Mouse (Mus musculus) MN1 (cell line): ENCODE data around the gene Akap7.

ENCODE experiments used
- DNase-seq: peaks from one replicate; pipeline ENCODE4 v3.0.0-alpha.2; 2016; ENCODE audit warnings: low spot score

The Akap7 gene

DNA sequence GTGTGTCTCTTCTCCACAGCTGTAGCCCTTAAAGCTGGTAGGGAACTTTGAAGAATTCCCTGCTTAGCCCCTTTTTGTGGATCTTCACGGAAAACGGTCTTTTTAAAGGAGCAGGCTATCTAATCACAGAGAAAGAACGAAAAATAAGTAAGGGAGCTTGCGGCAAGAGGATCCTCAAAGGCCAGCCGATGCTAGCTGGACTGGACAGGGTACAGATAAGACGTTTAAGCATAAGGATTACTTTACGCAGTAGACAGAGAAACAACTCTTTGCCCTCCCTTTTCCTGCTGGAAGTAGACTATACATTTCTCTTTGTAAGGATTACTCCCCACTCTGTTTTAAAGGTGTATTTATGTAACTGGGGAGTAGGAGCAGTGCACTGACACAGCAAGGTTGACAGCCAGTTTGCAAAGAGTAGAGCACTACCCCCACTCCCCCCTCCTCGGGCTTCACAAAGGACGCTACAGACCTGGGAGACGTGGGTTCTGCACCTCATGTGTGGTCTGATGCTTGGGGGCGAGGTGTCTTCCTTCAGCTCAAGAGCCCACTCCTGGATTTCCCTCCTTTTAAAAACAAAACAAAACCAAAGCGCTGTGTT lies 9.9 kb downstream of the Akap7 start:
- DNase-seq, result peak; percentile 40

DNA sequence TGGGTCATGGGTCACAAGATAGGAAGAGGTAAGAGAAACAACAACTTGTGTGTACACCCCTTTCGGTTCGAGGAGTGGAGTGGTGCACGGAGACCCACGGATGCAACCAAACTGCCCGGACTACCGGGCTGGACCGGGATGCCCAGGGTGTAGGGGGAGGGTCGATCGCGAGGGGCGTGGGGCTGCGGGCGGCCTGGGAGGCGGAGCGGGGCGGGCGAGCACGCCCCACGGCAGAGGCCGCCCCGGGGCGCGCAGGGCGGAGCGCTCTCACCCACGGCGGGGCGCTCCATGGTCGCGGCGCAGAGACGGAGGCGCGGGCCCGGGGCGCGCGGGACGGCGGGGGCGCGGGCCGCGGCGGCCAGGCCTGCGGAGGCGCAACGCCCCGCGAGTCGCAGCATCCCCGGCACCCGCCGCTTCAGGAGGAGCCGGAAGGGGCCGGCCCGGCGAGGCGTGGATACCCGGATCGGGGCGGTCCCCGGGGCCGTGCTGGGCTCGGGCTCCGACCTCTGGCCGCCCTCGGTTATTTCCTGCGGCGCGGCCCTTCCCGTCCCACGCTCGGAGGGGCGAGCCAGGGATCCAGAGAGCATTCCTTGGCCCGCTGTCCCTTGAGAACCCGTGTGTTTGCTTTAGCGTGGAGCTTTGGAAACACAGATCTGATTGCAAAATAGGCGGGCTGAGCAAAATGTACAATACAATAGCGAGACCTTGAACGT lies 10.9 kb downstream of the Akap7 start:
- peak; percentile 96 for DNase-seq

DNA sequence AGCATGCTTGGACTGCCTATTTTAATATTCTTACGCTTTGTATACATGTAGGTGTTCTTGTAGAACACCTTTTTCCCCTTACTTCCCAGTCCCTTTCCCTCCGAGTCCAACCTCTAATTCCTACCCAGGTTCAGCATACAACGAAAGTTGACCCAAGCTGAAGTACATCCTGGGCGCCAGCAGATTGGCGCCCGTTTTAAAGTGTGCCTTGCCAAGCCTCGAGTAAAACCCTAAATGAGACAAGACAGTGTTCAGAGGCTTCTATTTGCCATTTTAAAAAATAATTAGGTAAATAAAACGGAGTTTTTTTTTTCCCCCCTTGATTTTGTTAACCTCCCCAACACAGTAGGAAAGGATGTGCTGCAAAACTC lies 11.4 kb downstream of the Akap7 start:
- DNase-seq, result no peak

DNA sequence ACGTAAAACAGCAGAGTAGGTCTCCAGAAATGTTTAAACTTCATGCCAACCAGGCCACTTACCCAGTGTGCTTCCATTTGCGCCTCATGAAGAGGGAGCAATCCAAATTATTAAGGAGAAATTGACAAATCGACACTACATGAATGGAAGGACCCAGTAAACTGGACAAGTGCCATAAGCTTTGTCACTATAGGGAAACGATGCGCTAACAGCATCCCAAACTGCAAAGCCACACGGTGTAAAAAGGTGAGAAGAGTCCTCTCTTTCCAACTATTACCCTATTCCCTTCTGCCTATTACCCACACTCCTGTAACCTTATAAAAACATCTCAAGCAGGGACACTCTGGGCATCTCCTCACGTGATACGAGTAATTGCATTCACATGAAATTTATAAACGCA lies 11.8 kb downstream of the Akap7 start:
- DNase-seq, result peak; percentile 21

DNA sequence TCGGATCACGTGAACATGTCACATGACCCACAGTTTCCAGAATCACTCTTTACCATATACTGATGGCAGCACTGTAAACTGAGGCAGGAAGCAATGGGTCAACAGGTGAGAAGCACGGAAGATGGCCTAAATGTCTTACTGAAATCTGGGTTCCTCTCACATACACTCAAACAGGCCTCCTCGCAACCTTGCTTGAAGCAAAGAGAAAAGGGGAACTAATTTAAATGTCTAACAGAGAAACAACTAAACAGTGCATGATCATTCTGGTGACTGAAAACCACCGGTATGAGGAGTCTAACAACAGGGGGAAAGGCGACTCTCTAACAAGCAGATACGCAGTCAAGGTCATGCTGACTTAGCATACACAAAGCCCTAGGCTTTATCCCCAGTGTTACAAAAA lies 12.7 kb downstream of the Akap7 start:
- no peak for DNase-seq

DNA sequence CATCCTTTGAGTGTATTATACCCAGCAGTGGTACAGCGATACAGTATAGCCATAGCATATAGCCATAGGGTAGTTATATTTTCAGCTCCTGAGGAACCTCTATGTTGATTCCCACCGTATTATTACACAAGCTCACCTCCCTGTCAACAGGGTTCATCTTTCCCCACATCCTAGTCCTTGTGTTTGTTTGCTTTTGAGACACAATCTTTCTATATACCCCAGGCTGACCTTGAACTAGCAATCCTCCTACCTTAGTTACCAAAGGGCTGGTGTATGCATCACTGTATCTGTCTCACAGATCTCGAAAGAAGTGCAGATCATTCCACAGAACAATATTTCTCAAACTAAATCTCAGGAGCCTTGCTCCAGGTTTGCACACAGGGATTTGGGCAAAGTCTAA lies 13.9 kb downstream of the Akap7 start:
- no peak for DNase-seq

DNA sequence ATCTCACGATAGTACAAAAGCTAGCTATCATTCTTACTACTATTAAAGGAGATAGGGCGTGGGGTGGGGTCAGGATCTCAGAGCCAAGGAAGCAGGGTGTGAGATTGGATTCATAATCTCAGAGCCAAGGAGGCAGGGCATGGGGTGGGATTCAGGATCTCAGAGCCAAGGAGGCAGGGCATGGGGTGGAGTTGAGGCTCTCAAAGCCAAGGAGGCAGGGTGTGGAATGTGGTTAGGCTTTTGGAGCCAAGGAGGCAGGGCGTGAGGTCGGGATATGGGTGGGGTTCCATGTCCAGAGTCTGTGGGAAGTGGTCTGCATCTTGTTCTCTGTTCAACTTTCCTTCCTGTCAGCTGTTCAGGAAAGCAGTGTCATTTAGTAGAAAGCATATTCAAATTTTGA lies 16.6 kb downstream of the Akap7 start:
- no peak for DNase-seq

DNA sequence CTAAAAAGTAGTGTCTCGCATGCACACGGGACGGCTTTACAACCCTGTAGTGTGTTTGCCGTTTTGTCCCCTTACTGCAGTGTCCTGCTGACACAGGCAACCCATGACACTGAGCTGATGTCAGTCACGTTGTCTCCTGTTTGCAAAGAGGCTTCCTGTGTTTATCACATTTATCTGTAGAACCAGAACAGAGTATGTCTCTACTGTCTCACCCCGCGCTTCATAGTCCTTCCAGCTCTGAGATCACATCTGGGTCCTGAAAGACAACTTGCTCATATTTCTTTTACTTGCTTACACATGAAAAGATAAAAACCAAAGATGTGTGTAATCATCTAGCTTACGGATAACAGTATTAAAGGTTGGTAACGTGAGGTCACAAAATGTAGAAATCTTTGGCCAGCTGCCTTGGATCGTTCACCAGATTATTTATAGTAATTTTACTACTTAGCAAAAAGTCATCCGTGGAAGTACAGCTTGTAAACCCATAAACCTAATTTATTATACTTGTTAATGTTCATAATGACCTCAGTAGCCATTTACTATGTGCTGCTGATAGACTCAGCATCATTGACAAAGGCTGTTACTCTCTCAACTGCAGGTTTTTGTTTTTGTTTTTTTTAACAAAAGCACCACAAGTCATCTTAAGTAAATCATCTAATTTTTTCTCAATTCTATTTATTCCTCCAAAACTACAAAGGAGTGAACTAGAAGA lies 22.4 kb downstream of the Akap7 start:
- DNase-seq, result no peak

DNA sequence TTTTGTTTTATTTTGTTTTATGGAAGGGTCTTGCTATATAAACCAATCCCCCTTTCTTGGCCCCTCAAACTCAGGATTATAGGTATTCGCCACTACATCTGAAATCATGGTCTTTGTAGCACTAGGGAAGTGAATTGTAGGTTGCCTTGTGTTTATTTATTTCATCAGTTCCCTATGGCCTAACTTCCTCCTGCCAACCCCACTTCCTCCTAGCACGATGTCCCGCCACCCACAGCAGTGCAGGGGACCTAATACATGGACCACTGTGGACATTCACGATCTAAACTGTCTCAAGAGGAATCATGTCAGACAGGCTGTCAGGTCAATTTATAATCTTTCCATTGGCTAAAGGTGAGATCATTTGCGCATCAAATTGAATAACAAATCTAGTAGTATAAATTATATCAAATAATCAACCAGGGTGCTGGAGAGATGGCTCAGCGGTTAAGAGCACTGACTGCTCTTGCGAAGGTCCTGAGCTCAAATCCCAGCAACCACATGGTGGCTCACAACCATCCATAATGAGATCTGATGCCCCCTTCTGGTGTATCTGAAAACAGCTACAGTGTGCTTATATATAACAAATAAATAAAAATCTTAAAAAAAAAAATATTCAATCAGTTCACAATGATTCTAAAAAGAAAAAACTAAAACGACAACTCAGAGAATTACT lies 23.1 kb downstream of the Akap7 start:
- no peak for DNase-seq

DNA sequence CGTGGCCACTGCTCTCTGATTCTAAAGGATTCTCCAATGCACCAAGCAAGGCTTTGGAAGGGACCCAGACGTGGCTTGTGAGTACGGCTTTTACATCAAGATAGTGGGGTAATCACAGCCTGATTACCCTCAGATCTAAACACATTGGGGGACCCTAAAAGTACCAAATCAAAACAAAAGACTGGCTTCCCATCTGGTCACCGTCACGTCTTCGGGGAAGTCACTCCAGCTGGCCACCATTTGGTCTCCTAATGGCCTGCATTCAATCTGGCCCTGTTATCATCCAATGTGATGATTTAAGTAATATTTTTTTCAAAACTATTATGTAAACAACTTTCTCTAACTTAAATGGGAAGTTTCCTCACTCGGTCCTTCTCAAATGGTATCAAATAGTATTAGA lies 24.3 kb downstream of the Akap7 start:
- no peak for DNase-seq

DNA sequence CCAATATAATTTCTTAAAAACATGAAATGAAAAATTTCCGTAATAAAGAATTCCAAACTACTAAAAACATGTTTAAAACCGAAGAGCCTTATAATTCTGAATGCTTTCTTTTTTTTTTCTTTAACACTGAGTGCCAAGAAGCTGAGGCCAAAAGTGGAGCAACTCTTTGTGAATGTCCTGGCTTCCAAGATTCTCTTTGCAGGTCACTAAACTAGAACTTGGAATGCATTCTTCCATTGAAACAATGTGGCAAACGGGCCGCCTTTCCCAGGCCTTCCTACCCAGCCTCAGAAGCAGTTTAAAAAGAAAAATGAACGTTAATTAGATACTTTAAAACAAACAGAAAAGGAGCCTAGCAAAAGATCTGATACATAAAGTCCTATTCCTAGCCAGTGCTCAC lies 27.5 kb downstream of the Akap7 start:
- DNase-seq, result no peak

DNA sequence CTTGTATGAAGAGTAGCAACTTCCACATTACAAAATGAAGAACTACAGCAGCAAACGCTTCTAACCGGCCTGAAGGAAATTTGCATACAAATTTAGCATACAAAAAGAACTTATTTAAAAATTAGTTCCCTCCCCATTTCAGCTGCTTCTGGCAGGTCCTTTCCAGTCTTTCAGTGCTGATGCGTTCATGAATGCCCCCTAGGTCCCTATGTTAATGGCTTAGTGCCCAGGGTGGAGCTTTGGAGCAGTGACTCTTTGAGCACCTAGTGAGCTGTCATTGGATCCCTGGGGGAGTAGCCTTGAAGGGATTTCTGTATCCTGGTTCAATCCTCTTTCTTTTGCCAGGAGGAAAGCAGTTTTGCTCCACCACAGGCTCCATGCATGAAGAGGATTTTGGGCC lies 28.3 kb downstream of the Akap7 start:
- no peak for DNase-seq

DNA sequence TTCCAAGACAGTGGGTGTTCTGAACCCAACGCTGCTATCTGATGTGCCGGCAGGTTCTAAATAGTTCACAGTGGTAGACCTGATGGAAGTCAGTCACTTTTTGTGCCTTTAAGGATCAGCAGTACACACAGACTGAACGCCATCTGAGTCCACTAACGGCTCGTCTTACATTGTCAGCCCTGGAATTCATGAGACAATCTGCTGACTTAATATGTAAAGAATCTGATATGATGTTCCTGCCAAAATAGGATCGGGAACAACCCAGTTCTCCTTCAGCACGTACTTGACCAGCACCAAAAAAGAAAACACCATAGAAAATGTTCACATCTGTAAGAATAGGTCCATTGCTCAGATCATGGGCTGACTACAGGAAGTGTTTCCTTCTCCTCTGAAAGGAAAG lies 32.2 kb downstream of the Akap7 start:
- no peak for DNase-seq

DNA sequence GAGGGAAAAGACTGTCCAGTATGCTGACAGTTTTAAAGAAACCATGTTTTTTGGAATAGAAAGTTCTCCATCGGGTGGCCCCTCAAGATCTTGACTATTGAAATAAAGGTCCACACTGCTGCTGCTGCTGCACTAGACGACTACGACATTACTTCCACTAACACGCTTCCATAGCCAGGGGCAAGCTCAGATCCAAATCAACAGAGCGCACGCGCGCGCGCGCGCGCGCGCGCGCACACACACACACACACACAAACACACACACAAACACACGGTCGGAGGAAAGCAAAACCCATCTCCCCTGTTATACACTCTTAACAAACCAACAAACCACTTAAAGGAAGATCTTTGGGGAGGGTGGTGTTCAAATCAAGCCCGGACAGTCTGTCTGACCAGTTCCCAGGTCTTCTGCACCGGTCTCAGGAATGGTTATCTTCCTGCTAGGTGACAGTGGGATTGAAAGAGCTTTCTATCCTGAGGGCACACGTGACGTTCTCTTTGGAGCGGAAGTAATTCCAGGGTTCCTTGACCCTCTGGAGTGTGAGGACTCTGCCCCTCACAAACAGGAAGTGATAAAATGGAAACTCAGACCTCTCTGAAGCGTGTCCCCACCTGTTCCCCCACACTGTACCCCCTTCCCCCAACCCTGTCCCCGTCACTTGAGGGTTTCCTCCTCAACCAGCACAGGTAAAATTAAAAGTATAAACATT lies 32.9 kb downstream of the Akap7 start:
- no peak for DNase-seq

DNA sequence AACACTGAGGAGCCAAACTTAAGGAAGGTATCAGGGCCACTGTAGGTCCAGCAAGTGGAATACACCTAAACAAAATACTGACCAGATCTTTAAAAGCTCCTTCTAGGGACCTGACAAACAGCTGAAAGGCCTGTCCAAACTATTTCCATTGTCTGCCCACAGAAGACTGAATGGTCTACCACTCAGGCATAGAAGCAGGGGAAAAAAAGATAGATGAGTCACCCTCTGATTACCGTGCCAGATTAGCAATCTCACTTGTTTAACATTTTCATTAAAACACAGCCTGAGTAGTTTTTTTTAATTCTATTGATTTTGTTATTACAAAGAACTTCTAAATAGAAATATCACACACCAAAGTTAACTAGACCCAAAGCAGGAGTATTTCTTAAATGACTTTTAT lies 33.9 kb downstream of the Akap7 start:
- no peak for DNase-seq

DNA sequence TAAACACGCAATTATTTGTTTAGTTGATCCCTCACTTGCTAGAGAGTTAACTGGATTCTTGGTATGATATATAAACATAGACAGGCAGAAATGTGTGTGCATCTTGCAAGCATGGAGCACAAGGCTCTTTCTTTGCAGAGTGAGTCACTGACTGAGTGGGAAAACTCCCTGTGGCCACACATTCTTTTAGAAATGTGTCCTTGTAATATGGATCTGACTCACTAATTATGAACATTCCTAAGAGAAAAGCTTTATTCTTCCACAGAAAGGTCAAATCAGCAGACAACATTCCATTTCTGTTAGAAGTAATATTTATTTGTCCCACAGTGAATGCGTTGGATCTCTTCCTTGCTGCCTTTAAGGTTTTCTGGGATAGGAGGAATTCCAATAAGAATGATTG lies 35.9 kb downstream of the Akap7 start:
- DNase-seq, result no peak

DNA sequence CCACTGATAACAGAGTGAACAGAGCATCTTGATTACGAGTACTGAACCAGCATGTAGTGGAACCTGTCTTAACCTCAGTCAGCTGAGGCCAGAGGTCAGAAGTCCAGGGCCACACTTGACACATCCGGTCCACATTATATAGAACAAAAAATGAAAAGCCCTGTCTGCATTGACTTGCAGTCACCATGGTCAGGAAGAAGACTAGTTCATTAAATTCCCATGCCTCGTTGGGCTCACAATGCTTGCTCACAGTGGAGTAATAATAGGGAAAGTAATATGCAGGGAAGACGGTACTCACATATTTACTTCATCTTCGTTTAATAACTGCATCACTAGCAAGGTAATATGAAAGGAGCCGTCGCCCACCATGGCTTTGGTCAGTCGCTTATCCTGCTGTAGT lies 36.5 kb downstream of the Akap7 start:
- DNase-seq, result no peak

DNA sequence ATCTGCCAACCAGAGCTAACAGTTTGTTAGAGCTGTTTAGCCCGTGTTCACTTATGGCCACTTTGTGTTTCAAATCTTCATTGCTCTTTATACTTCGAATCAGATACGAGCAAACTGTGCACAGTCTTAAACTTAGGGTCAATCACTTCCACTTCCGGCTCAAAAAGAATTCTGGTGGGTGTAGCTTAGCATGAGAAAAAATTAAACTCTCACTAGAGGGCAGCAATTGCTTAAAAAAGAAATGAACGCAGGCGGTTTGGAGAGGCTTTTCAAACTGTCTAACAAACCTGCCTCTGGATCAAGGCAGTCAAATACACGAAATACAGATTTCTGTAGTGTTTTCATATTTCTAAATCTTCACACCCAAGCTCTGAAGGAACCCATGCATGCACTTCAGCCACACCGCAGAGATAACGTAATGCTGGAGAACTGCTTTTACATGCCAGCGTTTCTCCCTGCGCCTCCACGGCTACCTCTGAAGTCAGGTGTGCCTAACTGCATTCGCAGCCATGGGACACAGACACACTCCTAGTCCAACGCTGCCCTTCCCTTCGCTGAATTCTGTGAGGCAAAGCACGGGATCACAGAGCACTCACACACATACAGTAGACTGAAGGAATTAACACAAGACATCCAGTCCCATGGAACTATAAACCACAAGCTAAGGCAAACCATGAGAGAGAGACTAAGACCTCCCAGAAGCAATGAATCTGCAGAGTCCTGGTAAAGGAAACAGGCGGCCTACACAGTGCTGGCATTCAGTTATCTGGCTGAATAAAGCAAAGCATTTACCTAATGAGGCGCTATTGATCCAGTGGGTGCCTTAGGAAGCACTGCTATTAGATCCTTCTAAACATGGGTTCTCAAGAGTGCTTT lies 39.0 kb downstream of the Akap7 start:
- DNase-seq, result peak; percentile 71

DNA sequence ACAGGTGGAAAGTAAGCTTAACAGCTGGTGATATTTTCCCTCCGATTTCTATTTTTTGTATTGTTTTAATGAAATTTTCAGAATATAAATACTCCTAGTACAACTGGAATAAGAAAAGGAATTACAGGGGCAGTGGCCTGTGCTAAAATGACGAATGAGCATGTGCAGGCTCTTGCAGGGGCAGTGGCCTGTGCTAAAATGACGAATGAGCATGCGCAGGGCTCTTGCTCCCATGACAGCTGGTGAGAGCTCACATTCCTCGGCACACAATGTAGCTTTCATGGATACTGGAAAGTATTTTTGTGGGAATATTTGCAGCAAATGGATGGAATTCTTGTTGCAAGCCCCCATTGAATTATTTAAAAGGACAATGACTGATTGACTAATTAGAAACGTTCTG lies 46.5 kb downstream of the Akap7 start:
- no peak for DNase-seq

DNA sequence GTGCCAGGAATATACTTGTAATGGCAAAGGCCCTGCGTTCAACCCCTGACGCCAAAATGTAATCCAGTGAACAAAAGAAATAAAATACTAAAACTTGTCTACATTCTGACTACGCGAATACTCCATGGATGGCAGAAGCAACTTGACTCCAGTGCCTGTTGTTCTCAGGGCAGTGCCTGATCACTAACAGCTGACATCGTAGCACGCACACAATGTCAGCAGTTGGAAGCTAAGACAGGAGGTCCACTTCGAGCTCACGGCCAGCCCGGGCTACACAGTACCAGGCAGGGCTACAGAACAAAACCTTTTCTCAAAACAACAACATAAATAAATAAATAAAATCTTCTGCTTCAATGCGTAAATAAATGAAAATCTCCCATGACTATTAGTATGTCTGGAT lies 46.9 kb downstream of the Akap7 start:
- DNase-seq, result no peak

DNA sequence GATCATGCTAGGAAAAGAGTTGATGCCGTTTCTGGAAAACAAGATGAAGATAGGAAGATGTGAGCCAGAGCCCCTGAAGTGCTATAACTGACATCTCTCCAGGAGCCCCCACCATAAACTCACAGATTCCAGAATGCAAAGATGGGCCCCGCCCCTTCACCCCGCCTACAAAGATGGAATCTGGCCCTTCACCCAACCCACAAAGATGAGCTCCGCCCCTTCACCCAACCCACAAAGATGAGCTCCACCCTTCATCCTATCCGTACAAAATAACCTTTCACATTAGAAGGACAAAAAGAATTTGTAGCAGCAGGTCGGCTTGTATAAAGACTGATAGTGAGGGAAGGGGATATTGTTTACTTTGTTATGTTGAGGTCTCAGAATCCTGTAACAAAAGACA lies 49.5 kb downstream of the Akap7 start:
- no peak for DNase-seq
